Mouse (Mus musculus): Measurements from ENCODE around the gene Txnl4b. TPM values are rescaled to one million over a fixed set of nuclear protein-coding genes. Genes with fewer than 3 reads are reported as not detected.
A peak's percentile ranks its signal among the peaks of the same experiment; 100 is the strongest.

Gene Txnl4b
- total and polyA plus RNA-seq, 3 experiments = 8.4 to 9.5 TPM; not detected in 1

- TF ChIP-seq GABPA (IDR thresholded peaks at IDR 0.05; ENCODE audit: low read depth, low read length) (no peak), ELF1 (IDR thresholded peaks at IDR 0.05; ENCODE audit: low read depth, low read length) (no peak), RAD21 (IDR thresholded peaks at IDR 0.05; ENCODE audit: low read depth, low read length) (peak; percentile 79), ZKSCAN1 (IDR thresholded peaks at IDR 0.05; ENCODE audit: low read depth, low read length) (no peak), MYB (IDR thresholded peaks at IDR 0.05; ENCODE audit: low read depth, low read length) (no peak), CHD2 (IDR thresholded peaks at IDR 0.05; ENCODE audit: low read length) (no peak), CHD1 (IDR thresholded peaks at IDR 0.05; ENCODE audit: low read depth, low read length) (no peak), NELFE (IDR thresholded peaks at IDR 0.05; ENCODE audit: low read depth, low read length) (no peak), ZC3H11A (IDR thresholded peaks at IDR 0.05; ENCODE audit: low read depth, low read length) (peak; percentile 68), GATA1 (IDR thresholded peaks at IDR 0.05; ENCODE audit: low read depth, low read length) (no peak), MXI1 (IDR thresholded peaks at IDR 0.05; ENCODE audit: low read depth, low read length) (no peak), POLR2AphosphoS2 (IDR thresholded peaks at IDR 0.05; ENCODE audit: low read length) (no peak), HCFC1 (IDR thresholded peaks at IDR 0.05; ENCODE audit: low read depth, low read length) (no peak), POLR2A (IDR thresholded peaks at IDR 0.05; ENCODE audit: control insufficient read depth in 1 of 2, insufficient read depth in 1 of 2, low read depth in 1 of 2, low read length in 2 of 2, poor library complexity in 1 of 2) (no peak), RCOR1 (IDR thresholded peaks at IDR 0.05; ENCODE audit: low read depth, low read length) (no peak), UBTF (IDR thresholded peaks at IDR 0.05; ENCODE audit: borderline replicate concordance, insufficient read depth, low read depth, low read length) (no peak), ETS1 (IDR thresholded peaks at IDR 0.05; ENCODE audit: low read depth, low read length) (no peak), USF2 (IDR thresholded peaks at IDR 0.05; ENCODE audit: borderline replicate concordance in 1 of 2, insufficient read depth in 1 of 2, low read depth in 1 of 2, low read length in 2 of 2) (no peak)
Measured at GRCm38 (mm10) chr8:109536703-109537102, 29.0 kb upstream of the Txnl4b start (continued).

- Histone ChIP-seq H3K27me3 (ENCODE audit: control insufficient read depth in 1 of 2, insufficient read depth in 2 of 2, low read length in 2 of 2) (no peaks in the 10 kb centered on the region), H3K36me3 (ENCODE audit: control insufficient read depth in 1 of 2, insufficient read depth in 2 of 2, low read length in 2 of 2) (peaks cover 0 to 3% of the 10 kb centered on the region in 2 experiments; a peak in 2 of 4 replicates), H3K9ac (ENCODE audit: control insufficient read depth, low read depth, low read length, poor library complexity, severe bottlenecking) (no peak overlapping the region), H3K27ac (ENCODE audit: control insufficient read depth, low read depth, low read length) (no peak overlapping the region), H3K4me3 (ENCODE audit: control insufficient read depth in 1 of 2, insufficient read depth in 1 of 2, low read depth in 2 of 2, low read length in 2 of 2) (no peak overlapping the region), H3K79me2 (ENCODE audit: control insufficient read depth, insufficient read depth, low read length, poor library complexity) (no peaks in the 10 kb centered on the region), H3K9me3 (replicated peaks; ENCODE audit: insufficient read depth, low read length) (no peaks in the 10 kb centered on the region), H3K4me1 (ENCODE audit: control insufficient read depth in 1 of 2, insufficient read depth in 2 of 2, low read length in 2 of 2) (peaks cover 0 to 16% of the 10 kb centered on the region in 2 experiments; a peak in 2 of 4 replicates)
- DNase-seq (ENCODE audit: low read depth, low spot score) = no peak
- TF ChIP-seq JUND (IDR thresholded peaks at IDR 0.05; ENCODE audit: low read depth, low read length) = no peak
- no peak for TF ChIP-seq BHLHE40 (IDR thresholded peaks at IDR 0.05; ENCODE audit: borderline replicate concordance, low read depth, low read length)
- TF ChIP-seq KAT2A (conservative IDR thresholded peaks at IDR 0.05; ENCODE audit: low read depth, low read length) = no peak
- TF ChIP-seq HCFC1 (IDR thresholded peaks at IDR 0.05; ENCODE audit: low read depth, low read length) = no peak
- TF ChIP-seq CTCF (IDR thresholded peaks at IDR 0.05 in 2 of 3, conservative IDR thresholded peaks at IDR 0.05 in 1 of 3; ENCODE audit: control insufficient read depth in 1 of 3, insufficient read depth in 1 of 3, low read depth in 2 of 3, low read length in 3 of 3, poor library complexity in 1 of 3, severe bottlenecking in 1 of 3) = no peak
- TF ChIP-seq POLR2AphosphoS5 (IDR thresholded peaks at IDR 0.05; ENCODE audit: borderline replicate concordance, low read depth, low read length) = no peak
- TF ChIP-seq MYB (IDR thresholded peaks at IDR 0.05; ENCODE audit: low read depth, low read length) = no peak
- no peak for TF ChIP-seq CHD2 (IDR thresholded peaks at IDR 0.05; ENCODE audit: low read length)
- no peak for TF ChIP-seq NELFE (IDR thresholded peaks at IDR 0.05; ENCODE audit: low read depth, low read length)
- no peak for TF ChIP-seq SMC3 (IDR thresholded peaks at IDR 0.05; ENCODE audit: low read depth, low read length)
- no peak for TF ChIP-seq ETS1 (IDR thresholded peaks at IDR 0.05; ENCODE audit: low read depth, low read length)
- no peak for TF ChIP-seq RAD21 (IDR thresholded peaks at IDR 0.05; ENCODE audit: low read depth, low read length)
- TF ChIP-seq TCF12 (IDR thresholded peaks at IDR 0.05; ENCODE audit: low read depth, low read length) = no peak
- no peak for TF ChIP-seq USF1 (IDR thresholded peaks at IDR 0.05; ENCODE audit: low read depth, low read length)
- no peak for TF ChIP-seq MXI1 (IDR thresholded peaks at IDR 0.05; ENCODE audit: low read depth, low read length)
- no peak for TF ChIP-seq MYC (IDR thresholded peaks at IDR 0.05; ENCODE audit: low read depth, low read length)
Measured at GRCm38 (mm10) chr8:109542165-109542564, 23.5 kb upstream of the Txnl4b start.

Measured in MEL (cell line).